Comparison of ENCODE assay signal across 20 mouse cellular contexts in genomic region chr1:130993574-130994154, GRCm38 (mm10). TPM values are rescaled to one million over a fixed set of nuclear protein-coding genes. Genes with fewer than 3 reads are reported as not detected.
"Had no signal": no experiment of that assay in that cellular context is flagged by ENCODE, and none has a peak within 500 bp of the region (broad histone marks: within the 10 kb centered on the region; RNA-seq: fewer than 3 reads in every experiment).

No protein-coding gene starts in this region.

- DNase-seq: kidney, postnatal 25 days; lung, embryonic 14.5 days; lung, postnatal 10 days; lung, postnatal 4 days; thymus, postnatal 36 days had no signal

- ATAC-seq: liver, embryonic 12.5 days; midbrain, embryonic 16.5 days had no signal

RNA-seq across cellular contexts. Expression of gene Il10, which starts 26.0 kb away (rescaled TPM):
- total RNA-seq: layer of hippocampus, postnatal 25 days; left cerebral cortex, adult 2 months; left cerebral cortex, postnatal 14 days; megakaryocyte, adult 5-6 weeks had no signal
- polyA plus RNA-seq: kidney, embryonic 16.5 days; limb, embryonic 10.5 days; liver, embryonic 12.5 days; liver, embryonic 16.5 days; lung, embryonic 14.5 days; midbrain, embryonic 10.5 days; midbrain, embryonic 16.5 days; neural tube, embryonic 11.5 days; neural tube, embryonic 15.5 days; stomach, embryonic 16.5 days had no signal

RNA-seq across cellular contexts. Expression of gene Il19, which starts 53.7 kb away (rescaled TPM):
- total RNA-seq: layer of hippocampus, postnatal 25 days; left cerebral cortex, adult 2 months; left cerebral cortex, postnatal 14 days; megakaryocyte, adult 5-6 weeks had no signal
- polyA plus RNA-seq: kidney, embryonic 16.5 days; liver, embryonic 12.5 days; liver, embryonic 16.5 days; lung, embryonic 14.5 days; midbrain, embryonic 10.5 days; midbrain, embryonic 16.5 days; neural tube, embryonic 15.5 days; spleen, adult 2 months; stomach, embryonic 16.5 days; thymus, postnatal 0 days had no signal
